Mouse (Mus musculus): ENCODE data around the gene Zdhhc24. TPM values are rescaled to one million over a fixed set of nuclear protein-coding genes. Genes with fewer than 3 reads are reported as not detected.
A peak's percentile ranks its signal among the peaks of the same experiment; 100 is the strongest.

Gene Zdhhc24
- polyA plus RNA-seq, 1 experiment from 2014 or later = 11.6 TPM

DNA sequence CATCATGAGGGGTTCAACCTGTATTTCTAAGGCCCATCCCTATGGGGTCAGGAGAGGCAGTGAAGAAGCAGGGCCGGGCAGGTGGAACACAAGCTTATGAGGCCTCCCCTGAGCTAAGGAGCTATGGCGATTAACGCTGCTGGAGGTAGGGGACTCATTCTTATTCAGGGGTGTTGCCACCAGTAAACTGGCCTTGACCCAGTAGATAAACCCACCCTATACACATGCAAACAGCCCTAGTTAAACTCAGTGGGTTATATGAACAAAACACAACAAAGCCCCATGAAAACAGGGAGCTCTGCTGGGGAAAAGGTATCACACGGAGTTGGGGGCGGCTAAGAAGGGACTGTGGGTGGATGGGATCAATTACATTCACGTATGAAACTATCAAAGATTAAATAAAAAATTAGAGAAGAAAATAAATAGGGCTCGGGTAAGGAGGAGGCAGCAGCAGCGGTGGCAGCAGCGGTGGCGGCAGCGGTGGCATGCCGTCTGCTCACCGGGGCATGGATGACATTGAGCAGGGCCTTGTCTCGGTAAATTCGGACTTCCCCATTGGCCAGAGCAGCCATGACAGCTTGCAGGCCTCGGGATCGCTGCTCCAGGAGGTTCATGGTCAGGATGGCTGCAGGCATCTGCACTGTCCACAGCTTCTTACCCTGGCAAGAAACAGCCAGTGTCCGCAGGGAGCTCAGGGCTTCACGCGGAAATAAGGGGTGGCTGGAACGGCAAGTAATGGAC is 18.5 kb downstream of the Zdhhc24 start:
- no peak overlapping the region for H3K4me2 ChIP-seq (ENCODE audit: low read depth, low read length)
- H3K9ac ChIP-seq (ENCODE audit: low read length) = no peak overlapping the region
- no peaks in the 10 kb centered on the region for H3K36me3 ChIP-seq (ENCODE audit: control insufficient read depth, insufficient read depth, low read length)
- ATAC-seq (ENCODE audit: insufficient read depth, low FRiP score) = no peak
- 53% methylated on average over 21 of the region's 21 CpGs for WGBS
- no peak overlapping the region for H3K27ac ChIP-seq (ENCODE audit: low read length)
- H3K9me3 ChIP-seq (replicated peaks; ENCODE audit: control insufficient read depth, low read length) = no peaks in the 10 kb centered on the region
- no peaks in the 10 kb centered on the region for H3K4me1 ChIP-seq (ENCODE audit: control insufficient read depth, insufficient read depth, low read length)
- no peak overlapping the region for H3K4me3 ChIP-seq (replicated peaks; ENCODE audit: low read length)
- H3K27me3 ChIP-seq (ENCODE audit: control insufficient read depth, insufficient read depth, low read length) = no peaks in the 10 kb centered on the region

DNA sequence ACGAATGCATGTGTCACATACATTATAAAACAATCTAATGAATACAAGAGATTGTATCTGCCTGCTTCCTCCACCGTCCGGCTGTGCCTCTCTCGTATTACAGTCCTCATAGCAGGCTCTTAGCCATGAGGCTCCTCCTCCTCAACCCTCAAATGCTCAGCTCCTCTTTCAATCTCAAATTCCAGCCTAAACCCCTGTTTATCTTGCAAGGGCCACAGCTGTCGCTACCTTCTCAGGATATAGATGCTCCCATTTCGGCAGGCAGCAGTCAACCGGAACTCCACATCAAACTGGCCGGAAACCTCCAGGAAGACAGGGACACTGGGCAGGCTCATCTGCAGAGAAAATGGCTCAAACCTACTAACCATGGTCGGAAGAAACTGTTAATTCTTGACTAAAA is 20.5 kb downstream of the Zdhhc24 start:
- no peak overlapping the region for H3K27ac ChIP-seq (ENCODE audit: low read length)
- no peak overlapping the region for H3K4me2 ChIP-seq (ENCODE audit: low read depth, low read length)
- no peaks in the 10 kb centered on the region for H3K4me1 ChIP-seq (ENCODE audit: control insufficient read depth, insufficient read depth, low read length)
- no peak overlapping the region for H3K4me3 ChIP-seq (replicated peaks; ENCODE audit: low read length)
- WGBS = 64% methylated on average over 9 of the region's 9 CpGs
- no peaks in the 10 kb centered on the region for H3K9me3 ChIP-seq (replicated peaks; ENCODE audit: control insufficient read depth, low read length)
- H3K9ac ChIP-seq (ENCODE audit: low read length) = no peak overlapping the region
- H3K36me3 ChIP-seq (ENCODE audit: control insufficient read depth, insufficient read depth, low read length) = no peaks in the 10 kb centered on the region
- no peak for ATAC-seq (ENCODE audit: insufficient read depth, low FRiP score)
- no peaks in the 10 kb centered on the region for H3K27me3 ChIP-seq (ENCODE audit: control insufficient read depth, insufficient read depth, low read length)

DNA sequence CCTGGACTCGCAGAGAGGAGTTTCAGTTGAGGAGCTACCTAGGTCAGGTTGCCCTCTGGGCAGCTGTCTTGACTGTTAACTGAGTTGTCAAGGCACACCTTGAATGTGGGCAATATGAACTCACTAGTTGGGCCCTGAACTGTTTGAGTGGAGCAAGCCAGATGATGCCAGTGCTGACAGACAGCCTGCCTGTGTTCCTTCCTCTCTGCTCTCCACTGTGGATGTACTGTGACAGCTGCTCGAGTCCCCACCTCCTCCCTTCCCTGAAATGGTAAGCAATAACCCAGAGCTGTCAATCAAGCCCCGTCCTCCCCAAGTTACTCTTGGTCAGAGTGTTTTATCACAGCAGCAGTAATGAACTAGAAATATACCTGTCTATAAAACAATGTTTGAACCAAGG is 21.4 kb downstream of the Zdhhc24 start:
- ATAC-seq (ENCODE audit: insufficient read depth, low FRiP score) = no peak
- no peak overlapping the region for H3K4me3 ChIP-seq (replicated peaks; ENCODE audit: low read length)

DNA sequence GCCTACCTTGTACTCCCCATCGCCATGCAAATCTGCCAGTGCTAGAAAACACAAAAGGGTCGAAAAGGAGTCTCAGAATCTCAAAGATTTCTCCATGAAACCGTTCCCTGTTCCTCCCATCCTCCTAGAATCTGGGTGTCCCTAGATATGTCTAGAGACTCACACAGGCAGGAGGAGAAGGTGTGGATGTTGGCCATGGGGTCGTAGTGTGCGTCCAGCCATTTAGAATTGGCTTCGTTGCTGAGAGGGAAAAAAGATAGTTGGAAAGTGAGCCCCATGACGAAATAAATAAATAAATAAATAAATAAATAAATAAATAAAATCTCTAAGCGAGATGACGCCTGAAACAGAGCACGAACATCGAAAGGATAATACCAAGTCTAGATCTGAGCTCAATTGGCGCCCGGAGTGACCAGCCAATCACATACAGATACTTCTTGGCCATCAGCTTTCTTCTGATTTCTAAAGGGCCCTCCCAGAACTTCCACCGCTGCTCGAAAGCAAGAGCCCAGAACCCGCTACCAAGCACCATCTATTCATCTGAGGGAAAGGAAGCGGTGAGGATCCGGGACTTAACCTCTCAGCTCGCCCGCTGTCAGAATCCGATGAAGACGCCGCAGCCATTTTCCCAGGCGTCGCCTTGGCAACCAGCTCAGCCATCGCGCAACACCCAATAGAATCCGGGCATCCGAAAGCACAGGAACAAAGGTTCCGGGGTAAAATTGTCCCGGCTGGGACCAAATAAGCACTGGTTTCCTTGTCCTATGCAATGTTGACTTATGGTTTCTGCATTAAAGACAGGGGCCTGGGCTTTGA is 27.7 kb downstream of the Zdhhc24 start, which contains the start of gene Bbs1:
Gene Bbs1, minus strand, starts transcription at position 650 of the 816 bp plus-strand sequence.
- no peaks in the 10 kb centered on the region for H3K9me3 ChIP-seq (replicated peaks; ENCODE audit: control insufficient read depth, low read length)
- H3K4me2 ChIP-seq (ENCODE audit: low read depth, low read length) = peak within 1 kb of the TSS; percentile 66
- H3K9ac ChIP-seq (ENCODE audit: low read length) = peak within 1 kb of the TSS; percentile 62
- no peak within 1 kb of the TSS for H3K27ac ChIP-seq (ENCODE audit: low read length)
- no peaks in the 10 kb centered on the region for H3K27me3 ChIP-seq (ENCODE audit: control insufficient read depth, insufficient read depth, low read length)
- ATAC-seq (ENCODE audit: insufficient read depth, low FRiP score) = peak; percentile 39; the same call in 1 of the 2 replicates
- H3K4me1 ChIP-seq (ENCODE audit: control insufficient read depth, insufficient read depth, low read length) = peaks cover 3% of the 10 kb centered on the region; the same call in 1 of the 2 replicates
- H3K4me3 ChIP-seq (replicated peaks; ENCODE audit: low read length) = peak within 1 kb of the TSS; percentile 67
- 8% methylated on average over 31 of the region's 31 CpGs for WGBS
- peaks cover 11% of the 10 kb centered on the region for H3K36me3 ChIP-seq (ENCODE audit: control insufficient read depth, insufficient read depth, low read length)

More for the DNA sequence above, 21.4 kb downstream of the Zdhhc24 start:
- WGBS = 71% methylated on average over 3 of the region's 3 CpGs
- no peaks in the 10 kb centered on the region for H3K36me3 ChIP-seq (ENCODE audit: control insufficient read depth, insufficient read depth, low read length)
- H3K27ac ChIP-seq (ENCODE audit: low read length) = no peak overlapping the region
- no peak overlapping the region for H3K4me2 ChIP-seq (ENCODE audit: low read depth, low read length)
- H3K9me3 ChIP-seq (replicated peaks; ENCODE audit: control insufficient read depth, low read length) = no peaks in the 10 kb centered on the region
- no peaks in the 10 kb centered on the region for H3K27me3 ChIP-seq (ENCODE audit: control insufficient read depth, insufficient read depth, low read length)
- no peak overlapping the region for H3K9ac ChIP-seq (ENCODE audit: low read length)
- no peaks in the 10 kb centered on the region for H3K4me1 ChIP-seq (ENCODE audit: control insufficient read depth, insufficient read depth, low read length)

DNA sequence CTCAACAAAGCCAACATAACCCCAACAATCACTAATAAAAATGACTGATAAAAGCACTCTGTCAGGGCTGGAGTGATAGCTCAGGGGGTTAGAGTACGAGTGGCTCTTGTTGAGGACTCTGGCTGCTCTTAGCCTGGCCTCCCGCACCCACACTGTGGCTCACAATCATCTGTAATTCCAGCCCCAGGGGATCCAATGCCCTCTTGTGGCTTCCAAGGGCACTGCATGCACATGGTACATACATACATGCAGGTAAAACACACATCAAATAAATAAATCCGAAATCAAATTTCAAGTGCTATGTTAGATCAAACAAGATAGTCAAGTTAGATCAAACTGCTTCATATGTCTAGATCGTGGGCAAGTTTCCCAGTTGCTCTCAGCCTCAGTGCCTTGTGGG is 29.6 kb downstream of the Zdhhc24 start:
- H3K27me3 ChIP-seq (ENCODE audit: control insufficient read depth, insufficient read depth, low read length) = no peaks in the 10 kb centered on the region
- no peak for ATAC-seq (ENCODE audit: insufficient read depth, low FRiP score)
- H3K9ac ChIP-seq (ENCODE audit: low read length) = no peak overlapping the region
- no peak overlapping the region for H3K4me2 ChIP-seq (ENCODE audit: low read depth, low read length)
- H3K4me1 ChIP-seq (ENCODE audit: control insufficient read depth, insufficient read depth, low read length) = peaks cover 3% of the 10 kb centered on the region; the same call in 1 of the 2 replicates
- H3K9me3 ChIP-seq (replicated peaks; ENCODE audit: control insufficient read depth, low read length) = no peaks in the 10 kb centered on the region
- H3K27ac ChIP-seq (ENCODE audit: low read length) = no peak overlapping the region
- 80% methylated on average over 4 of the region's 4 CpGs for WGBS
- no peak overlapping the region for H3K4me3 ChIP-seq (replicated peaks; ENCODE audit: low read length)
- H3K36me3 ChIP-seq (ENCODE audit: control insufficient read depth, insufficient read depth, low read length) = peaks cover 11% of the 10 kb centered on the region

DNA sequence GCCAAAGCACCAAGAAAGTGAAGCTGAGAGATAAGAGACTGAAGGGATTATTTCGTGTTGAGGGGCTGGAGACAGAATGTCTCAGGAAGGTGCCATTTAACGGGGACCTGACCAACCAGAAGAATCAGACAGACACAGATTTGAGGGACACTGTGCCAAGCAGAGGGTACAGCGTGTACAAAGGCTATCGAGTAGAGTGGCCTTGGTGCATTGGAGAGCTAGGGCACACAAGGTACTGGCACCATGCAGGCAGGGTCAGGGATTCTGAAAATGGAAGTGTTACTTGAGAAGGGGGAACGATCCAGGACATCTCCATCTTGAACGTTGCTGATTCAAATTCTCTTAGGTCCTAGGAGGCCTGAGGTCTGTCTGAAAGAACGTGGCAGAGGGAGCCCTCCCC is 30.9 kb downstream of the Zdhhc24 start:
- peaks cover 20% of the 10 kb centered on the region for H3K36me3 ChIP-seq (ENCODE audit: control insufficient read depth, insufficient read depth, low read length)
- WGBS = 91% methylated on average over 7 of the region's 7 CpGs

GRCm38 (mm10) chr19:4915924-4916603 is 37.6 kb downstream of the Zdhhc24 start:
- Histone ChIP-seq H3K4me2 (ENCODE audit: low read depth, low read length) (no peak overlapping the region), H3K4me3 (replicated peaks; ENCODE audit: low read length) (no peak overlapping the region), H3K9me3 (replicated peaks; ENCODE audit: control insufficient read depth, low read length) (no peaks in the 10 kb centered on the region), H3K4me1 (ENCODE audit: control insufficient read depth, insufficient read depth, low read length) (no peaks in the 10 kb centered on the region), H3K36me3 (ENCODE audit: control insufficient read depth, insufficient read depth, low read length) (peaks cover 23% of the 10 kb centered on the region), H3K9ac (ENCODE audit: low read length) (no peak overlapping the region), H3K27me3 (ENCODE audit: control insufficient read depth, insufficient read depth, low read length) (no peaks in the 10 kb centered on the region), H3K27ac (ENCODE audit: low read length) (no peak overlapping the region)
- WGBS = 89% methylated on average over 15 of the region's 15 CpGs
- ATAC-seq (ENCODE audit: insufficient read depth, low FRiP score) = no peak

More for the DNA sequence above, 30.9 kb downstream of the Zdhhc24 start:
- no peak for ATAC-seq (ENCODE audit: insufficient read depth, low FRiP score)
- H3K9me3 ChIP-seq (replicated peaks; ENCODE audit: control insufficient read depth, low read length) = no peaks in the 10 kb centered on the region
- H3K4me3 ChIP-seq (replicated peaks; ENCODE audit: low read length) = no peak overlapping the region
- no peak overlapping the region for H3K27ac ChIP-seq (ENCODE audit: low read length)
- no peak overlapping the region for H3K9ac ChIP-seq (ENCODE audit: low read length)
- H3K4me1 ChIP-seq (ENCODE audit: control insufficient read depth, insufficient read depth, low read length) = peaks cover 3% of the 10 kb centered on the region; the same call in 1 of the 2 replicates
- H3K4me2 ChIP-seq (ENCODE audit: low read depth, low read length) = no peak overlapping the region
- H3K27me3 ChIP-seq (ENCODE audit: control insufficient read depth, insufficient read depth, low read length) = no peaks in the 10 kb centered on the region

- Histone ChIP-seq H3K4me3 (replicated peaks; ENCODE audit: low read length) (no peak overlapping the region), H3K27me3 (ENCODE audit: control insufficient read depth, insufficient read depth, low read length) (no peaks in the 10 kb centered on the region), H3K27ac (ENCODE audit: low read length) (no peak overlapping the region), H3K9ac (ENCODE audit: low read length) (no peak overlapping the region), H3K4me1 (ENCODE audit: control insufficient read depth, insufficient read depth, low read length) (no peaks in the 10 kb centered on the region), H3K9me3 (replicated peaks; ENCODE audit: control insufficient read depth, low read length) (no peaks in the 10 kb centered on the region), H3K4me2 (ENCODE audit: low read depth, low read length) (no peak overlapping the region), H3K36me3 (ENCODE audit: control insufficient read depth, insufficient read depth, low read length) (peaks cover 26% of the 10 kb centered on the region)
- ATAC-seq (ENCODE audit: insufficient read depth, low FRiP score) = no peak
- WGBS = 80% methylated on average over 10 of the region's 10 CpGs
These were observed 38.4 kb downstream of the Zdhhc24 start for GRCm38 (mm10) chr19:4916827-4917226.
